Mouse (Mus musculus) testis, postnatal 14 days (tissue): ENCODE measurements around the gene Tns2.
A peak's percentile ranks its signal among the peaks of the same experiment; 100 is the strongest.

Experiments
- DNase-seq: peaks from one replicate; pipeline ENCODE4 v3.0.0; 2021; ENCODE audit warnings: low spot score

Gene Tns2

DNA sequence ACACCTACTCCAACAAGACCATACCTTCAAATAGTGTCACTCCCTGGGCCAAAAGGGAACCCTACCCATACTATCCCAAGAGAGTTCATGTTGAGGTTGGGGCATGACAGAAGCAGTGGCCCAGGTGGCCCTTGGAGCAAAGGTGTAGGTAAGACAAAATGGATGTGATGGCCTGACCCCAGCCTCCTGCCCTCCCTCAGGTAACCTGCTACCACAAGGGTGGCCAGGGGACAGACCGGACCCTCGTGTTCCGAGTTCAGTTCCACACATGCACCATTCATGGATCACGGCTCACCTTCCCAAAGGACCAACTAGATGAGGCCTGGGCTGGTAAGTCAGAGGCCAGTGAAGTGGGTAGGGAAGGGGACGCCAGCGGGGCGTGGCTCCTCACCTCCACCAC is 10.1 kb downstream of the Tns2 start:
- DNase-seq: no peak

DNA sequence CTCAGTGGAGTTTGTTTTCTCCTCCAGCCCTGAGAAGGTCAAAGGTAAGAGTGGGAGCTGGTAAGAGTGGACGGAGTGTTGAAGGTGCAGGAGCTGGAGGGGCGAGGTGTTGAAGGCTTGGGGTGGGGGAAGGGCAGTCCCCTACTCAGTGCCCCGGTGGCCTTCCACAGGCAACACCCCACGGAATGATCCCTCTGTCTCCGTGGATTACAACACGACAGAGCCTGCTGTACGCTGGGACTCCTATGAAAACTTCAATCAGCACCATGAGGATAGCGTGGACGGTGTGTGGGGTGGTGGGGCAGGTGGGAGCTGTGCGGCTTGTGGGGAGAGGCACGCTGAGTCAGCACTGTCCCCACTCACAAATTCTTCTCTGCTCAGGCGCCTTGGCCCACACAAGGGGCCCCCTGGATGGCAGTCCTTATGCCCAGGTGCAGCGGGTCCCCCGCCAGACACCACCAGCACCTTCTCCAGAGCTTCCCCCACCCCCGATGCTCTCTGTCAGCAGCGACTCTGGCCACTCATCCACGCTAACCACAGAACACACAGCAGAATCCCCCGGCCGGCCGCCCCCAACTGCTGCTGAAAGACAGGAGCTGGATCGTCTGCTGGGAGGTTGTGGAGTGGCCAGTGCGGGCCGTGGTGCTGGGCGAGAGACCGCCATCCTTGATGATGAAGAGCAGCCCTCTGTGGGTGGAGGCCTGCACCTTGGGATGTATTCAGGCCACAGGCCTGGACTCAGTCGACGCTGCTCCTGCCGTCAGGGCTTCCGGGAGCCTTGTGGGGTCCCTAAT is 10.7 kb downstream of the Tns2 start:
- no peak for DNase-seq

DNA sequence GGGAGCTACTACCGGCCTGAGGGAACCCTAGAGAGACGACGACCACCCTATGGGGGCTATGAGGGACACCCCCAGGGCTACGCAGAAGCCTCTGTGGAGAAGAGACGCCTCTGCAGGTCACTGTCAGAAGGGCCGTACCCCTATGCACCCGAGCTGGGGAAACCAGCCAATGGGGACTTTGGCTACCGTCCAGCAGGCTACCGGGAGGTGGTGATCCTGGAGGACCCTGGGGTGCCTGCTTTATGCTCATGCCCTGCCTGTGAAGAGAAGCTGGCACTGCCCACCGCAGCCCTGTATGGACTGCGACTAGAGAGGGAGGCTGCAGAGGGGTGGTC is 11.2 kb downstream of the Tns2 start:
- no peak for DNase-seq

DNA sequence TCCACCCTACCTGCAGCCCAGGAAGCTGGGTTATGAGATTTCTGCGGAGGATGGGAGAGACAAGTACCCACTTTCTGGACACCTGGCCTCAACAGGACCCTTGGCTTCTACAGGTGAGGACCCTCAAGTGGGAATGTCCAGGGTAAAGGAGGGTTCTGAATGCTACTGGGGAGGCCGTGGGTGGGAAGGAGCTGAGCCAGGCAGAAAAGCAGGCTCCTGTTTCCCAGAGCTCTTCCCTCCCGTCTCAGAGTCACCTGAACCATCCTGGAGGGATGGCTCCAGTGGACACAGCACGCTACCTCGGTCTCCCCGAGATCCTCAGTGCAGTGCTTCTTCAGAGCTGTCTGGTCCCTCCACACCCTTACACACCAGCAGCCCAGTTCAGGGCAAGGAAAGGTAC is 12.0 kb downstream of the Tns2 start:
- no peak for DNase-seq

DNA sequence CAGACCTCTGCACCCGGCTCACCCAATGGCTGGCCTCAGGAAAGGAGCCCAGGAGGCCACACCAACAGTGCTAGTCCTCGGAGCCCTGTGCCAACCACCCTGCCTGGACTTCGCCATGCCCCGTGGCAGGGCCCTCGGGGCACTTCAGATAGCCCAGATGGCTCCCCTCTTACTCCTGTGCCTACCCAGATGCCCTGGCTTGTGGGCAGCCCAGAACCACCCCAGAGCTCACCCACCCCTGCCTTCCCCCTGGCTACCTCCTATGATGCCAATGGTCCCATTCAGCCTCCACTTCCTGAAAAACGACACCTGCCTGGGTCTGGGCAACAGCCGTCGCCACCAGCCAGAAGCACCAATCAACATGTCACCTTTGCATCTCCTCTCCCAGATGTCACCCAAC is 12.6 kb downstream of the Tns2 start:
- no peak for DNase-seq

DNA sequence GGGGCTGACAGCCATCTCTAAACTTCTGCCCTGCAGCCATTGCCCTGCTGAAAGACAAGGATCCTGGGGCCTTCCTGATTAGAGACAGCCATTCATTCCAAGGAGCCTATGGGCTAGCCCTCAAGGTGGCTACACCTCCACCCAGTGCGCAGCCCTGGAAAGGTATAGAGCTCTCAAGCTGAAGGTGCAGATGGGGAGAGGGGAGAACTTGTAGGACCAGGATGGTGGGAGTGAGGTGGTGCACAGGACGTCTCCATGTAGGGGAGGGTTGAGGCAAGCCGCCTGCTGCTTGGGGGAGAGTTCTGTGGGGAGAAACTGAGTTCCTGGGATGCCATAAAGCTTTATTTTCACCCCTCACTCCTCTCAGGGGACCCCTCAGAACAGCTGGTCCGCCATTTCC is 13.5 kb downstream of the Tns2 start:
- DNase-seq: no peak

DNA sequence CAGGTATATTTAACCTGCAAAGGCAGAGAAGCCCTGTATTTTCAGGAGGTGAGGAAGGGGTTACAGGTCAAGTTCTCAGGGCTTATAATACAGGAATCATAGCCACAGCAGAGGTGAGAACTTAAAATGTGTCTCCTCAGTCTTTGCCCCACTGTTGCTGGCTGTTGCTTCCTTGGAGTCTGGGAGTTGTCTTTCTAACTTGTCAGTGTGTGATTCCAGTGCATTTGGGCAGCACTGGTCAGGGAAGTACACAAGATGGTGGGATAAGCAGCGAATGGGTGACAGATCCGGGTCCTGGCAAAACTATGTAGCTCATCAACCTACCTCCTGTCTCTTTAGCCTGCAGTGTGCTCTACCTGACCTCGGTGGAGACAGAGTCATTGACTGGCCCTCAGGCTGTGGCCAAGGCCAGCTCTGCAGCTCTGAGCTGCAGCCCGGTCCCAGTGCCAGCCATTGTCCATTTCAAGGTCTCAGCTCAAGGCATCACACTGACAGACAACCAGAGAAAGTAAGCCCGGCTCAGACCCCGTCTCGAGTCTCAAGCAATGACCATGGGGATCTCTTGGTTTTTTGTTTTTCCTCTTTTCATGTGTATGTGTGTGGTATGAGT is 14.5 kb downstream of the Tns2 start:
- DNase-seq: no peak

DNA sequence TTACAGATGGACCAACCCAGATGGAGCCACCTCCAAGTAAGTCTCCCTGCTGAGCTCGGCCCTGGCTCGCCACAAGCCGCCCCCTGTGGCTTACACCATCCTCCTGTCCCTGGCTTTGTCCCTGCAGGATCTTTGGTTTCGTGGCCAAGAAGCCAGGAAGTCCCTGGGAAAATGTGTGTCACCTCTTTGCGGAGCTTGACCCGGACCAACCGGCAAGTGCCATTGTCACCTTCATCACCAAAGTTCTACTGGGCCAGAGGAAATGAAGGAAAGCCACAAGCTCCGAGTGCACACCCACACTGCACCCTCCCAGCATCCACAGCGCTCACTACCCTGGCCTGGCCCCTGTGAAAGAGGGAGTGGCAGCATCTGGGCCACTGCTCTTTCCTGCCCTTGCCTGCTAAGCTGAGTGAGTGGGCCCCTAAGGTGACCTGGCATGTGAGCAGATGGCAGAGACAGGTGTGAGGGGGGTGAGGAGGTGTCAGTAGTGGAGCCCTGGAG is 15.6 kb downstream of the Tns2 start:
- DNase-seq: no peak

DNA sequence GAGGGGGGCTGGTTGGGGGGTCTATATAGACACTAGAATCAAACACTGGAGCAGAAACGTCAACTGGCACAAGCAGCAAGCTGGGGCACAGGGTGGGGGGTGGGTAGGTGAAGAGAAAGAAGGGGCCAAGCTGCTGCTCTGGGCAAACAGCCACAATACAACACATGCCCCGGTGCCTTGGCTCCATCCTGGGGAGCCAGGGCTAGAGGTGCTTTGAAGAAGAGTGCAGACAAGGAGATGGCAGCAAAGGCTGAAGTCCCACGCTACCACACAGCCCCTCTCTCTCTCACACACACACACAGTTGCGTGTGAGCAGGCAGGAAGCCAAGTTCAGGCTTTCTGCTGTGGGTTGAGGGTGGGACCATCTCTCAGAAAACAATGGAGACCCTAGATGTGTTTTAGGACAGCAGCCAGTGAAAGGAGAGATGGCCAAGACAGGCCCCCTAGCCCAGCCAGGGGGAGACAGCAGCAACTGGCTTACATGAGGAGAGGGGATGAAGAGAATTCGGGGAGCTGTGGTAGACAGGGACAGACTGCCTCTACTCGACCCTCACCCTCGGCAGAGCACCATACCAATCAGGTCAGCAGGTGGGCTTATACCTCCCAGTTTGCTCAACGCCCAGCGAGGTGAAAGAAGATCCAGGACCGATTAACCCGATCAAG is 16.7 kb downstream of the Tns2 start:
- no peak for DNase-seq

DNA sequence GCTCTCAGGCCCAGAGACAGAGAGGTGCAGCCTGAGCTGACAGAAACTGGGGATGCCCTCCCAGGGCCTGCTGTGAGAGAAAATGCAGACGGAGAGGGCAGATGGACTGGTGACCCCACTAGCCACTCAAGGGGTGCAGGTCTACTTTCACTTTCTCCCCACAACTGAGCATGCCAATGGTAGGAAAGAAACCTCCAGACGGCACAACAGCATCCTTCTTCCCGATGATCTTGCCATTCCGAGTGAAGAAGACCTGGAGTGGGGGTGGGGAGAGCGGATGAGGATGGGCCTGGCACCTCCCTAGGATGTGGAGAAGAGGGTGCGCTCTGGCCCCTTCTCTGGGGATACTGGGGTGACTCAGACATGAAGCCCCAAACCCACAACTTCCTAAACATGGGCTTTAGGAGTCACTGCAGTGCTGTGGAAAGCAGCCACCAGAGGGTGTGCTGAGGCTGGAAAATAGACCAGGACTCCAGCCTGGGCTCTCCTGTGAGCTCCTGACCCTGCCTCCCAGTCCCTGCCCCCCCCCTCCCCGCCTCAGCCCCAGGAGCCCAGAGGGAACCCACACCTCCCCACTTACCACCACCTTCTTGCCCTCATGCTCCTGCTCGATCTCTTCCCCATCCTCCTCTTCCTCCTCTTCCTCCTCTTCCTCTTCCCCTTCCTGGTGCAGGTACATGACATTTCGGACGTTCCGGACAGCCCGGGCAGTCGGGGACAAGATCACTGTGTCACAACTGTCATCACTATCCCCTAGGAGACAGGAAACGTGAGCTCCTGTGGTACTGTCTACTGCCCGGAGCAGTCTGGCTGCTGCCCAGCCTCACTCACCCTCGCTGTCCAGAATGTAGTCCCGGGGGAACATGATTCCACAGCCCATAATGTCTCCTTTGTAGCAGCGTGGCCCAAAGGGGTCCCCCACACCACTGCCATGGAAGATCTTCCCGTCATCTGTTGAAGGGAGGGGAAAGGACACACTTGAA is 17.5 kb downstream of the Tns2 start:
- peak; percentile 9 for DNase-seq

DNA sequence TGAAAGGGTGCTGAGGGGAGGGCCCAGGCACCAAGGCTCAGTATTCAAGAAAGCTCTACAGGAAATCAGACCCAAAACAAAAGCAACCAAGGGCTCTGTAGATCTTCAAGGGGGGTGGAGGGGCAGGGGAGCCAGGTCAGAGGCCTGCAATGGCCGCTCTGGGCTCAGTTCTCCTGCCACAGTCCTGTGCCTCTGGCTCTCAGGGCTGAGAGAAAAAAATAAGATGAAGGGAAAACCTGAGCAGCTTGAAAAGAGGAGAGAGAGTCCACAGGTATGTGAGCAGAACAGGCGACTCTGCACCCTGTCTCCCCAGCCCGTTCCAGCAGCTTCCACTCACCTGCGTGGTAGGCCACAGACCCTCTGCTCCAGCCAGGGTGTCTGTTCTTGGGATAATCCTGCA is 18.4 kb downstream of the Tns2 start:
- DNase-seq: no peak

DNA sequence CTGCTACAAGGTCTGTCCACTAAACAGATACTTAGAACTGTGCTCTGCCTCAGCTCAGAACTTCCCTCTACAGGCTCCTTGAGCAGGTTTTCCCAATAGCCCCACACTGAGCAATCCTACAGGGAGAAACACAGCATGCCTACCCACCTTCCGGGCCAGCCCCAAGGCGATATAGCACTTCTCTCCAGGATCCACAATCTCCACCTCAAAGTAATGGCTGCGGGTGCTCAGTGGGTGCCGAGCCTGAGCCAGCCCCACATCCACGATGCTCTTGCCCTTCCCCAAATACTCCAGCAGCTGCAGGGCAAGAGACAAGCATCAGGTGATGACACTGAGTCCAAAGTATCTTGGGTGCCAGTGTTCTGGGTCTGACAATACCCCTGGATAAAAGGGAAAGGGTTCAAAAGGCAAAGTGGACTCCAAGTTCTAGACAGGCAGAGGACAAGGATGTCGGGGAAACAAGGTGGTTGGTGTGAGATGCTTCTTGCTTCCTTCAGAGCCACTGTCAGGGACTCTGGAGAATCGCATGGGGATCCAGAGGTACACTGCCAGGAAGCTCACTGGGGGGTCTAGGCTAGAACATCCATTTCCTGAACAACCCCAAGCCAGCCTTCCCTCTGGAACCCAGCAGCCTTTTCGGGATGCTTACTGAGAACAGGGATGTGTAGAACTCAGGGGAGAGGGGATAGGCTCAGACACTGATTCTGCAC is 19.1 kb downstream of the Tns2 start:
- DNase-seq: no peak

DNA sequence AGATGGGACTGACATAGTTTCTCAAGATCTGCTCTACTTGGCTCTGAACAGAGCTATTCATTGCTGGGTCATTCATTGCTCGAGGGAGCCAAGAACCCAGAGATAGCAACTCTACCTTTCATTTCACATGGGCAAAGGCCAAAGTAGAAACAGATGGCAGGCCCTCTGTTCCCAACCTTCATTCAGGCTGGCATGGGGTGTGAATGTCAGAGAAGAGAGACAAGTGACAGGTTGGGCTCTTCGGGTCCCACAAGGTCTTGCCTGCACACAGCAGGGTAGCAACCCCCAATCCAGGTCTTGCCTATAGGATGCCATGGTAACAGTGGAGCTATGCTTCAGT is 19.6 kb downstream of the Tns2 start:
- DNase-seq: no peak

DNA sequence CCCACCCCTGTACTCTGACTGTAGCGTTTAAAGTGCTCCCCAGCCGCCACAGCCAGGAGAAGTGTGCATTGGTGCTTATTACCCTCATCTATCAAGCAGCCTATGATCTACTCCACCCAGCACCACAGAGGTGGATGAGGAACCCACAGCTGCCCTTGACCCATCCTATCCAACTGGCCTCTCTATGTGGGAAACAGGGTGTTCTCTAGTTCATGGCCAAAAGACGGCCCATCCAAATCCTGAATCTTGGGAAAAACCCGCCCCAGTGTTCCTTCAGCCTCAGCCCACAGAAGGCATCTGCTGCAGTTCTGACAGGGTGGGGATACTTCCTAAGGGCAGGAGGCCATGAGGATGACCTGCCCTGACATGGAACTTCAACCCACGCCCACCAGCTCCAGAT is 20.3 kb downstream of the Tns2 start:
- DNase-seq: peak; percentile 71

DNA sequence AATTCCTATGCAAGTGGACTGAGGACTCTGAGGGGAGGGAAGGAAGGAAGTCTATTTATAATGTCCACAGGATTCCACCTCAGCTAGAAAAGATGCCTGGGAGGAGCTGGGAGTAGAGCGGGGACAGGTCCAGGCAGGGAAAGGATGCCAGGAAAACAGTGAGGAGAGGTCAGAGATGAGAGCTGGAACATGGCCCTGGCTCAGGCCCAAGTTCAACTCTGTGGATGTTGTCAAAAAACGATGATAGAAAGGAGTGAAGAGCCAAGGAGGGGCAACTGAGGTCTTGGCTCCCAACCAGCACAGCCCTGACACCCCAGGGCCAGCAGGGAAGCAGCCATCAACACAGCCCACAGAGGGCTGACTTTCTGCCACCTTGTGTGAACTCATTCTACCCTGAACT is 26.1 kb downstream of the Tns2 start:
- peak; percentile 74 for DNase-seq

DNA sequence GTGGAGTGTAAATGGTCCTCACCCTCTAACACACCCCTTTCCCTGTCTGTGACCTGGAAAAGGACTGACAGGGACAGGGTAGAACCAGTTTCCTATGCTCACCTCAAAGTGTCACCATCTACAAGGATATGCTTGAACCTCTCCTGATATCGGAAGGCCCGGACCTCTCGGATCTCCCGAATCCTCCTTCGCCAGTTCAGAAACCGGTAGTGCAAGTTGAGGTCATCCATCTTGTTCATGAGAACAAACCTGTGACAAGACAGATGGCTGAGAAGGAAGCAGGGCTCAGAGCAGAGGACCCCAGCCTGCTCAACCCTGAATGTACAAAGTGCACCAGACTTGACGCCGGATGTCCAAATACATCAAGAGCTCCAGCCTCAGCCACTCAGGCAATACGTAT is 33.1 kb downstream of the Tns2 start:
- DNase-seq: no peak

DNA sequence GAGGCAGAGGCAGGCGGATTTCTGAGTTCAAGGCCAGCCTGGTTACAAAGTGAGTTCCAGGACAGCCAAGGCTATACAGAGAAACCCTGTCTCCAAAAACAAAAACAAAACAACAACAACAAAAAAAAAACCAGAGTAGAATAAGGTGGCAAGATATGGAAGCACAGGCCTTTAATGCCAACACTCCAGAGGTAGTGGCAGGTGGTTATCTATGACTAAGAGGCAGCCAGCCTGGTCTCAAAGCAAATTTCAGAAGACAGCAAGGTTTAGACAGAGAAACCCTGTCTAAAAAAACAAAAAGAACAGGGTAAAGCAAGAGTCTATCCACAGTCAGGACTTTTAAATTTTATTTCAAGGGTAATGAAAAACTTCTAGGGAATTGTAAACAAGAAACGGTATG is 34.5 kb downstream of the Tns2 start:
- DNase-seq: no peak

DNA sequence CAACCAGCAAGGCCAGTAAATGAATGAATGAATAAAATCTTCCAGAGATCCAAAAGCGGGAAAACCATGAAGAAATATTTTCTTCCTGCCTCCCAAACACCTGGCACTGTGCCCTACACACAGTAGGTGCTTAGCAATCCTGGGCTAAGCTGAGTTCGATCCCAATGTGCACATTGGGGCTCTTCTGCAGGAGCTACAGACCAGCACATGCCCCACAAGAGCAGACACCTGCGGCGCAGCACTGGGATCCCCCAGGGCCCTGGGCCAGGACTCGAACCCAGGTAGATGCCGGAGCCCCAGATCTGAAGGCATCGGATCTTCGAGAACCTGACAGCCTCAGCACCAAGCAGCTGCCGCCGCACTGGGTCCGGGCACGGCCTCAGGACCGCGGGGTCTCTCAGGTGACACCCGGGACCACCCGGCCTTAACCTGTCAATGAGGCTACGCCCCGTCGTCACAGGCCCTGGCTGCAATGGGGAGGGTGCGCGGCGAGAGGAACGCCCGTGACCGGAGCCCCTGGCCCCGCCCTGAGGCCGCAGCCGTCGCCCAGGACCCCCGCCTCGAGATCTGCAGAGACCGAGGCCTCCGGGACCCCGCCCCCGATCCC is 35.4 kb downstream of the Tns2 start:
- no peak for DNase-seq

DNA sequence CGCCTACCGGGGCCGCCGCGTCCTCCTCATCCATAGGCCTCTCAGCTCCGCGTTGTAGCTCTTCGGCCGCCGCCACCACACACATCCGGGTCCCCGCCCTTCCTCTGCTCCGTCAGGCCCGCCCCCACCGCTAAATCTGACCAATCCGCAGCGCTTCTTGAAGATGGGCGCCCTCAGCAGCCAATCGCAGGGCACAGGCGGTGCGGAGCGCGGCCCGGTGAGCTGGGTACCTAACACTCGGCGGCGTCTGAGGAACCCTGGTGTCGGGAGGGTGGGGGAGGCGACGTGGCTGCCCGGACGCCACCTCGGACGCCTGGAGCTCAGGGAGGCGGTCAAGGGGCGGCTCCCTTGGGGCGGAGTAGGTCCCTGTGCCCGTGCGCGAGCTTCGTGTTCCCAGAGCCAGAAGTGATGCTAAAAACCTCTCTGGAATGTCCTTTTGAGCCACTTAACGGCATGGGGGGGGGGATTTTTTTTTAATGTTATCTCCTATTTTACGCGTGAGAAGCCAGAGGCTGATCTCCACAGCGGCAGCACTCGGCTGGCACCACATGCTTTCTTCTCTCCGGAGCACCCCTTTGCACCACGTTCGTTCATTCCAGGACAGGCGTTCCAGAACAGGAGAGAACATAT is 36.0 kb downstream of the Tns2 start, which contains the start of gene Spryd3:
TSS of gene Spryd3 (minus strand) at position 106 of the 630 bp plus-strand sequence.
- peak; percentile 96 for DNase-seq

DNA sequence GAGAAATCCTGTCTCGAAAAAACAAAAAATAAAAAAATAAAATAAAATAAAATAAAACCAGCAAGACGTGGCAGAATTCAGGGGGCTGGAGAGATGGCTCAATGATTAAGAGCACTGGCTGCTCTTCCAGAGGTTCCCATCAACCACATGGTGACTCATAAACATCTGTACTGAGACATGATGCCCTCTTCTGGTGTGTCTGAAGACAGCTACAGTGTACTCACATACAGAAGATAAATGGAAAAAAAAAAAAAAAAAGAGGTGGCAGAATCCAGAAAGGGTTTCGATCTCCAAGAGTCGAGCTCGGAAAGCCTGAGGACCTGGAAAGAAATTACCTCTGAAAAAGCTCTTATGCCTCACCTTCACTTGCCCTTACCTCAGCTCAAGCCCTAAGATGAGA is 40.9 kb downstream of the Tns2 start:
- DNase-seq: no peak
